Mouse (Mus musculus): ENCODE measurements around the gene Cbl. TPM values are rescaled to one million over a fixed set of nuclear protein-coding genes. Genes with fewer than 3 reads are reported as not detected.

Cbl gene
- polyA plus RNA-seq, 1 experiment from 2014 or later, result 19.6 TPM

DNA sequence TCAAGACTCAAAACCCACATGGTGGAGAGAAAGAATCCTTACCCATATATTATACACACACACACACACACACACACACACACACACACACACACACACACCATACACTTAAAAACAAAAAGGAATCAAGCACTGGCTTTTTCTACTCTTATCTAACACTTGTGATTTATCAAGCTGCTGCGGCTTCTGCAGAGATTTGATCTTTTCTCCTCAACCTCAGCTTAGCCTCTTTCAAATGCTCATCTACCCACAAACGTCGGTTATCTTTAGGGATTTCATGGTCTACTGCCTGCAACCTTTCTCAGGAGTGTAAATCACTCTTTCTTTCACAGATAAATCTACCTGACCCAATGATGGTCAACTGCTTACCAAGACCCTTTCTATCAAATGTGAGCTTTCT, 33.4 kb downstream of the Cbl start:
- H3K4me1 ChIP-seq, result no peaks in the 10 kb centered on the region
- 0 out of 2 replicates have a peak, but pooled peaks cover 3% of the 10 kb centered on the region for H3K9me3 ChIP-seq
- no peak overlapping the region for H3K9ac ChIP-seq
- WGBS, result 91% methylated on average over 3 of the region's 3 CpGs
- no peaks in the 10 kb centered on the region for H3K27me3 ChIP-seq
- no peak for ATAC-seq (ENCODE audit: low FRiP score, low read depth)
- H3K4me3 ChIP-seq, result no peak overlapping the region
- no peak overlapping the region for H3K27ac ChIP-seq
- H3K4me2 ChIP-seq (replicated peaks), result no peak overlapping the region
- H3K36me3 ChIP-seq, result peaks cover 37% of the 10 kb centered on the region

DNA sequence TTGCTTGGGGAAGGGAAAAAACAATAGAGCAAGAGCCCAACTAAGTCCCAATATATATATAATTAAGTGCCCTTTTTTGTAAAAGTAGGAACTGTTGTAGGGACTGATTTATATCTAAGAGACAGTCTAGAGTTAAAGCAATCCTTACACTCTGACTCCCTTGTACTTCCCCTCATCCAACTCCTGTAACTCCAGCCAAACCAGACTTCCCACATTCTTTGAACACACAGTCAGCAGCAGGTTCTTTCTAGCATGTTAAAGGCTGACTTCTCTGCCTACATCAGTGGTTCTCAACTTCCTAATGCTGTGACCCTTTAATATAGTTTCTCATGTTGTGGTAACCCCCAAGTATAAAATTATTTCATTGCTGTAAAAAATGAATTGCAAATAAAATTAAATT, 34.3 kb downstream of the Cbl start:
- H3K9ac ChIP-seq, result no peak overlapping the region
- H3K36me3 ChIP-seq, result peaks cover 37% of the 10 kb centered on the region
- ATAC-seq (ENCODE audit: low FRiP score, low read depth), result no peak
- H3K9me3 ChIP-seq, result 0 out of 2 replicates have a peak, but pooled peaks cover 3% of the 10 kb centered on the region
- no peaks in the 10 kb centered on the region for H3K27me3 ChIP-seq
- no peak overlapping the region for H3K4me3 ChIP-seq
- H3K27ac ChIP-seq, result no peak overlapping the region
- H3K4me2 ChIP-seq (replicated peaks), result no peak overlapping the region
- H3K4me1 ChIP-seq, result no peaks in the 10 kb centered on the region

GRCm38 (mm10) chr9:44199166-44199565, 34.7 kb downstream of the Cbl start:
- Histone ChIP-seq H3K9me3 (0 out of 2 replicates have a peak, but pooled peaks cover 3% of the 10 kb centered on the region), H3K36me3 (peaks cover 41% of the 10 kb centered on the region), H3K27ac (no peak overlapping the region), H3K4me2 (replicated peaks) (no peak overlapping the region), H3K4me3 (no peak overlapping the region), H3K27me3 (no peaks in the 10 kb centered on the region), H3K4me1 (no peaks in the 10 kb centered on the region), H3K9ac (no peak overlapping the region)
- 86% methylated on average over 3 of the region's 3 CpGs for WGBS
- no peak for ATAC-seq (ENCODE audit: low FRiP score, low read depth)

DNA sequence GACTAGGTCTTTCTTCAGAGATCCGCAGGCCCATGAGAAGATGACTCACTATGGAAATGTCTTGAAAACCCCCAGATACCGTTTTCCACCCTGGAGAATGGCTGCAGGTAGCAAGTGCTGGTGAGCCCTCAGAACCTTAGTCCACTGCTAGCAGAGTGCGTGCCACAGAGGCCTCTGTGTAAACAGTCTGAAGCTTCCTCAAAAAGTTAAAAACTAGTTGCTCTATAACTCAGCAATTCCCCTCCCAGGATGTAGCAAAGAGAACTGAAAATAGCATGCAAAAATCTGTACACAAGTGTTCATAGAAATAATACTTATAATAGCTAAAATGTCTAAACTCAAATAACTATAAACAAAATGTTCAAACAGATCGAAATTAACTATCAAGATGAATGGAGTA, 37.5 kb downstream of the Cbl start:
- no peak overlapping the region for H3K4me2 ChIP-seq (replicated peaks)
- H3K9ac ChIP-seq, result no peak overlapping the region
- no peaks in the 10 kb centered on the region for H3K4me1 ChIP-seq
- no peak overlapping the region for H3K27ac ChIP-seq
- 95% methylated on average over 4 of the region's 4 CpGs for WGBS
- H3K9me3 ChIP-seq, result no peaks in the 10 kb centered on the region
- no peak overlapping the region for H3K4me3 ChIP-seq
- H3K36me3 ChIP-seq, result peaks cover 43% of the 10 kb centered on the region
- H3K27me3 ChIP-seq, result no peaks in the 10 kb centered on the region
- ATAC-seq (ENCODE audit: low FRiP score, low read depth), result no peak

GRCm38 (mm10) chr9:44194000-44194399, 39.8 kb downstream of the Cbl start:
- H3K27ac ChIP-seq, result no peak overlapping the region
- H3K4me2 ChIP-seq (replicated peaks), result no peak overlapping the region
- H3K36me3 ChIP-seq, result peaks cover 25% of the 10 kb centered on the region
- H3K4me1 ChIP-seq, result no peaks in the 10 kb centered on the region
- no peak overlapping the region for H3K4me3 ChIP-seq
- ATAC-seq (ENCODE audit: low FRiP score, low read depth), result no peak
- 88% methylated on average over 1 of the region's 1 CpGs for WGBS
- H3K27me3 ChIP-seq, result no peaks in the 10 kb centered on the region
- no peaks in the 10 kb centered on the region for H3K9me3 ChIP-seq
- no peak overlapping the region for H3K9ac ChIP-seq

- Histone ChIP-seq H3K4me1 (0 out of 2 replicates have a peak, but pooled peaks cover 5% of the 10 kb centered on the region), H3K9ac (no peak overlapping the region), H3K4me2 (replicated peaks) (no peak overlapping the region), H3K36me3 (peaks cover 15% of the 10 kb centered on the region), H3K4me3 (no peak overlapping the region), H3K9me3 (no peaks in the 10 kb centered on the region), H3K27ac (no peak overlapping the region), H3K27me3 (no peaks in the 10 kb centered on the region)
- no peak for ATAC-seq (ENCODE audit: low FRiP score, low read depth)
- 93% methylated on average over 5 of the region's 5 CpGs for WGBS
These were observed 41.1 kb downstream of the Cbl start for GRCm38 (mm10) chr9:44192794-44193193.

DNA sequence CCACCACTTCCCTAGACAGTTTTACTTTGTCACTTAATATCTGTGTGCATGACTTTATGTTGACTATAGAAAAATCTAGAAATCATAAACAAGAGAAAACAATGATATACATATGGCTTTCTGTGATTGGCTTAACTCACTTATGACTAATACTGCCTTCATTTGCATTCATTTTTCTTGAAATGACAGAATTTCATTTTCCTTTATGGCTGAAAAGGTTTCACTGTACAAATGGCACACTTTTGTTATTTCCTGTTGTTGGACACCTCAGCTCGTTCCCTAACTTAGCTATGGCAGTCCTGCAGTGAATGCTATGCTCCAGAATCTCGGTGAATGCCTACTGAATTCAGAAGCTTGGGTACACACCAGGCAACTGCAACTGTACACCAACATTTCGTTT, 41.5 kb downstream of the Cbl start:
- no peak overlapping the region for H3K4me2 ChIP-seq (replicated peaks)
- 90% methylated on average over 3 of the region's 3 CpGs for WGBS
- H3K9ac ChIP-seq, result no peak overlapping the region
- no peaks in the 10 kb centered on the region for H3K9me3 ChIP-seq
- H3K36me3 ChIP-seq, result peaks cover 10% of the 10 kb centered on the region
- H3K27ac ChIP-seq, result no peak overlapping the region
- 0 out of 2 replicates have a peak, but pooled peaks cover 5% of the 10 kb centered on the region for H3K4me1 ChIP-seq
- H3K4me3 ChIP-seq, result no peak overlapping the region
- H3K27me3 ChIP-seq, result no peaks in the 10 kb centered on the region
- no peak for ATAC-seq (ENCODE audit: low FRiP score, low read depth)

DNA sequence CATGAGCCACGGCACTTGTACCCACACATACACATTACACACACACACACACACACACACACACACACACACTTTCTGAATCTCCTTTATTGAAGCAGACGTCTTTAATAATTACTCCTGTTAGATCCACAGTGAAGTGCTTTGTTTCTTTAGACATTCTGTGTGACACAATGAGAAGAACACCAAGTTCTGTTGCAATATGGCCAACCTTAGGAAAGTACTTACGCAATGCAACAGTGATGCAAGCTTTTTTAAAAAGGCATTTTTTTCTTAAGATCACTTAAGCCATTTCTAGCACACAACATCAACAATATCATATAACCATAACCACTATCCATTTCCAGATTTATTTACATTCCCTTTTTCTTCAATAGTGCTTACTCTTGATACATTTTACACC, 42.7 kb downstream of the Cbl start:
- no peaks in the 10 kb centered on the region for H3K27me3 ChIP-seq
- H3K4me2 ChIP-seq (replicated peaks), result no peak overlapping the region
- no peak overlapping the region for H3K4me3 ChIP-seq
- 0 out of 2 replicates have a peak, but pooled peaks cover 5% of the 10 kb centered on the region for H3K4me1 ChIP-seq
- no peak for ATAC-seq (ENCODE audit: low FRiP score, low read depth)
- WGBS, result 67% methylated on average over 3 of the region's 3 CpGs
- no peak overlapping the region for H3K9ac ChIP-seq
- no peak overlapping the region for H3K27ac ChIP-seq
- H3K36me3 ChIP-seq, result peaks cover 5% of the 10 kb centered on the region
- no peaks in the 10 kb centered on the region for H3K9me3 ChIP-seq

DNA sequence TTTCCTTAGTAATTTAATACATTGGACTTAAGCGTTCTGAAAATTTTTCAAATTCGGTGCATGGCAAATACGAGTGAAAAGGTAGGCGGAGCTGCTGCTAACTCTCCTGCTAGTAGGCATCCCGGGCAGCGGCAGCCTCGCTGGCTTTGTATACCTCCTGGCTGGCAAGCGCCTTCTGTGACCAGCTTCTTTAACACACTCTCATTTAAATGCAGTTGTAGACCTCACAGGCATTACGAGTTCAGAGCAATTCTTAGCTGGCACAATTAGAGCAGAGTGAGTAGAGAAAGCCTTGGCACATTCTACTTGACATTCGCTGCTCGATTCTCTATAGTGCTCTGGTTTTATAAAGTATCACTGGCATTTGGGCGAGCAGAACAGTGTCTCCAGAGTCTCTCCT, 45.6 kb downstream of the Cbl start:
- 76% methylated on average over 12 of the region's 12 CpGs for WGBS
- Histone ChIP-seq H3K4me1 (0 out of 2 replicates have a peak, but pooled peaks cover 8% of the 10 kb centered on the region), H3K27me3 (no peaks in the 10 kb centered on the region), H3K27ac (no peak overlapping the region), H3K9ac (no peak overlapping the region), H3K9me3 (no peaks in the 10 kb centered on the region), H3K4me3 (no peak overlapping the region), H3K4me2 (replicated peaks) (no peak overlapping the region), H3K36me3 (no peaks in the 10 kb centered on the region)
- no peak for ATAC-seq (ENCODE audit: low FRiP score, low read depth)

DNA sequence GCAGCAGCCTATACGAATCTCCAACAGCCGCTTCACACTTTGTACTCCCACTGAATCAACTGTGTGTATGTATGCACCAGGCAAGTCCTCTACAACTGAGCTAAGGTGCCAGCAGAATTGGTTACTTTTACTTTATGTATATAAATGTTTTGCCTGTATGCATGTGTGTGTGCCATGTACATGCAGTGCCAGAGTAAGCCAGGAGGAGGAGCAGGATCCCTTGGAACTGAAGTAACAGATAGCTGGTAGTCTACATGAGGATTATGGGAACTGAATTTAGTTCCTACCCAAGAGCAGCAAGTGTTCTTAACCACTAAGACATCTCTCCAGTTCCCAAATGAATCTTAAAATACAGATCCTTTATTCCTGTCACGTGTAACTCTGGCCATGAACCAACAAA, 51.6 kb downstream of the Cbl start:
- Histone ChIP-seq H3K36me3 (peaks cover 20% of the 10 kb centered on the region), H3K27ac (no peak overlapping the region), H3K9ac (no peak overlapping the region), H3K4me1 (0 out of 2 replicates have a peak, but pooled peaks cover 3% of the 10 kb centered on the region), H3K4me2 (replicated peaks) (no peak overlapping the region), H3K27me3 (no peaks in the 10 kb centered on the region), H3K9me3 (peaks cover 12% of the 10 kb centered on the region; the same call in 1 of the 2 replicates), H3K4me3 (no peak overlapping the region)
- 92% methylated on average over 3 of the region's 3 CpGs for WGBS
- no peak for ATAC-seq (ENCODE audit: low FRiP score, low read depth)

- H3K9me3 ChIP-seq, result peaks cover 12% of the 10 kb centered on the region; the same call in 1 of the 2 replicates
- H3K4me2 ChIP-seq (replicated peaks), result no peak overlapping the region
- H3K27ac ChIP-seq, result no peak overlapping the region
- no peaks in the 10 kb centered on the region for H3K27me3 ChIP-seq
- H3K4me3 ChIP-seq, result no peak overlapping the region
- no peak for ATAC-seq (ENCODE audit: low FRiP score, low read depth)
- peaks cover 20% of the 10 kb centered on the region for H3K36me3 ChIP-seq
- 91% methylated on average over 5 of the region's 5 CpGs for WGBS
- H3K9ac ChIP-seq, result no peak overlapping the region
- H3K4me1 ChIP-seq, result 0 out of 2 replicates have a peak, but pooled peaks cover 3% of the 10 kb centered on the region
These were observed 52.3 kb downstream of the Cbl start for GRCm38 (mm10) chr9:44181537-44181936.

DNA sequence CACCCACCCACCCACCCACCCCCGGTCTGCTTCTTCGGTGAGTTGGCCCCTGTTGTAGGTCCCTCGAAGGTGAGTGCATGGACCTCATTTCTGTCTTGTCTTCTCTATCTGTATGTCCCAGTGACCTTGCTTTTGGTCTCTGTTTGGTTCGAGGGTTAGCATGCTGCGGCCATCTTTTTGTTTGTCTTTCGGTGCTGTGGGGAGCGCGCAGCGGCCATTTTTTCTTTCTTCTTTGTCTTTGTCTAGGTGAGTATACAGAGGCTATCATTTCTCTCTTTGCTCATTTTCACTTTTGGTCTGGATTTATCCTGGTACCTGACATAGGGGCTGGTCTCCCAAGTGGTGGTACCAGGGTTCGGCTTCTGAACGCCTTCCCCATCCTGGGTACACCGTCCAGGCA, 55.0 kb downstream of the Cbl start:
- Histone ChIP-seq H3K27me3 (no peaks in the 10 kb centered on the region), H3K9me3 (peaks cover 12% of the 10 kb centered on the region; the same call in 1 of the 2 replicates), H3K27ac (no peak overlapping the region), H3K4me2 (replicated peaks) (no peak overlapping the region), H3K36me3 (peaks cover 20% of the 10 kb centered on the region), H3K4me3 (no peak overlapping the region), H3K9ac (no peak overlapping the region), H3K4me1 (peaks cover 5% of the 10 kb centered on the region; the same call in 1 of the 2 replicates)
- no peak for ATAC-seq (ENCODE audit: low FRiP score, low read depth)
- 97% methylated on average over 12 of the region's 12 CpGs for WGBS

- WGBS, result 79% methylated on average over 14 of the region's 14 CpGs
- H3K9me3 ChIP-seq, result peaks cover 12% of the 10 kb centered on the region; the same call in 1 of the 2 replicates
- H3K27me3 ChIP-seq, result no peaks in the 10 kb centered on the region
- H3K4me3 ChIP-seq, result no peak overlapping the region
- no peak overlapping the region for H3K27ac ChIP-seq
- ATAC-seq (ENCODE audit: low FRiP score, low read depth), result no peak
- no peak overlapping the region for H3K9ac ChIP-seq
- H3K36me3 ChIP-seq, result peaks cover 20% of the 10 kb centered on the region
- H3K4me1 ChIP-seq, result peaks cover 5% of the 10 kb centered on the region; the same call in 1 of the 2 replicates
- H3K4me2 ChIP-seq (replicated peaks), result no peak overlapping the region
These were observed 55.5 kb downstream of the Cbl start for GRCm38 (mm10) chr9:44178389-44178788.
